Mouse (Mus musculus): Measurements from ENCODE around the gene Ppif. TPM values are rescaled to one million over a fixed set of nuclear protein-coding genes. Genes with fewer than 3 reads are reported as not detected.

The Ppif gene
- polyA plus RNA-seq, 1 experiment from 2014 or later: 66.1 TPM

- ATAC-seq (ENCODE audit: low FRiP score, low TSS enrichment): no peak
- Histone ChIP-seq H3K27me3 (ENCODE audit: control insufficient read depth, insufficient read depth, low read length) (no peaks in the 10 kb centered on the region), H3K9me3 (ENCODE audit: control insufficient read depth, low read length) (no peaks in the 10 kb centered on the region), H3K4me1 (replicated peaks; ENCODE audit: control insufficient read depth, insufficient read depth) (no peaks in the 10 kb centered on the region), H3K9ac (ENCODE audit: low read length) (no peak overlapping the region), H3K4me2 (replicated peaks; ENCODE audit: low read depth) (peak overlapping the region; percentile 98; the same call in 1 of the 2 replicates), H3K27ac (replicated peaks) (no peak overlapping the region), H3K4me3 (ENCODE audit: low read depth, low read length) (no peak overlapping the region), H3K36me3 (ENCODE audit: control insufficient read depth, insufficient read depth, low read length) (peaks cover 14% of the 10 kb centered on the region)
- DNase-seq (ENCODE audit: low spot score): no peak
- WGBS: 59% methylated on average over 2 of the region's 2 CpGs
- TF ChIP-seq CTCF (IDR thresholded peaks at IDR 0.05; ENCODE audit: low read depth) (no peak), EP300 (optimal IDR thresholded peaks at IDR 0.05) (no peak)
Measured at GRCm38 (mm10) chr14:25696356-25696755, 2.4 kb downstream of the Ppif start.

- TF ChIP-seq EP300 (optimal IDR thresholded peaks at IDR 0.05) (no peak), CTCF (IDR thresholded peaks at IDR 0.05; ENCODE audit: low read depth) (peak; percentile 90)
- H3K4me3 ChIP-seq (ENCODE audit: low read depth, low read length): no peak overlapping the region
- peak; percentile 22; the same call in 1 of the 2 replicates for ATAC-seq (ENCODE audit: low FRiP score, low TSS enrichment)
Measured at GRCm38 (mm10) chr14:25701986-25702385, 8.0 kb downstream of the Ppif start.

GRCm38 (mm10) chr14:25707691-25708181 is 13.8 kb downstream of the Ppif start:
- no peak overlapping the region for H3K4me2 ChIP-seq (replicated peaks; ENCODE audit: low read depth)
- TF ChIP-seq EP300 (optimal IDR thresholded peaks at IDR 0.05) (no peak), CTCF (IDR thresholded peaks at IDR 0.05; ENCODE audit: low read depth) (peak; percentile 98)
- peak; percentile 18; the same call in 1 of the 2 replicates for ATAC-seq (ENCODE audit: low FRiP score, low TSS enrichment)
- H3K9me3 ChIP-seq (ENCODE audit: control insufficient read depth, low read length): no peaks in the 10 kb centered on the region
- H3K36me3 ChIP-seq (ENCODE audit: control insufficient read depth, insufficient read depth, low read length): no peaks in the 10 kb centered on the region
- no peak overlapping the region for H3K4me3 ChIP-seq (ENCODE audit: low read depth, low read length)
- H3K4me1 ChIP-seq (replicated peaks; ENCODE audit: control insufficient read depth, insufficient read depth): peaks cover 12% of the 10 kb centered on the region
- no peaks in the 10 kb centered on the region for H3K27me3 ChIP-seq (ENCODE audit: control insufficient read depth, insufficient read depth, low read length)
- H3K27ac ChIP-seq (replicated peaks): peak overlapping the region; percentile 87
- WGBS: 51% methylated on average over 5 of the region's 5 CpGs
- no peak overlapping the region for H3K9ac ChIP-seq (ENCODE audit: low read length)
- peak; percentile 66 for DNase-seq (ENCODE audit: low spot score)

More at GRCm38 (mm10) chr14:25701986-25702385, 8.0 kb downstream of the Ppif start:
- Histone ChIP-seq H3K9me3 (ENCODE audit: control insufficient read depth, low read length) (no peaks in the 10 kb centered on the region), H3K9ac (ENCODE audit: low read length) (no peak overlapping the region), H3K4me2 (replicated peaks; ENCODE audit: low read depth) (no peak overlapping the region), H3K4me1 (replicated peaks; ENCODE audit: control insufficient read depth, insufficient read depth) (no peaks in the 10 kb centered on the region), H3K27ac (replicated peaks) (no peak overlapping the region), H3K27me3 (ENCODE audit: control insufficient read depth, insufficient read depth, low read length) (no peaks in the 10 kb centered on the region), H3K36me3 (ENCODE audit: control insufficient read depth, insufficient read depth, low read length) (peaks cover 14% of the 10 kb centered on the region)
- peak; percentile 36 for DNase-seq (ENCODE audit: low spot score)

GRCm38 (mm10) chr14:25708451-25708850 is 14.5 kb downstream of the Ppif start:
- no peaks in the 10 kb centered on the region for H3K9me3 ChIP-seq (ENCODE audit: control insufficient read depth, low read length)
- peak; percentile 11; the same call in 1 of the 2 replicates for ATAC-seq (ENCODE audit: low FRiP score, low TSS enrichment)
- TF ChIP-seq EP300 (optimal IDR thresholded peaks at IDR 0.05) (no peak), CTCF (IDR thresholded peaks at IDR 0.05; ENCODE audit: low read depth) (no peak)
- H3K27ac ChIP-seq (replicated peaks): peak overlapping the region; percentile 87
- DNase-seq (ENCODE audit: low spot score): no peak
- peak overlapping the region; percentile 8; the same call in 1 of the 2 replicates for H3K9ac ChIP-seq (ENCODE audit: low read length)
- no peak overlapping the region for H3K4me2 ChIP-seq (replicated peaks; ENCODE audit: low read depth)
- no peaks in the 10 kb centered on the region for H3K36me3 ChIP-seq (ENCODE audit: control insufficient read depth, insufficient read depth, low read length)
- peaks cover 12% of the 10 kb centered on the region for H3K4me1 ChIP-seq (replicated peaks; ENCODE audit: control insufficient read depth, insufficient read depth)
- no peaks in the 10 kb centered on the region for H3K27me3 ChIP-seq (ENCODE audit: control insufficient read depth, insufficient read depth, low read length)
- H3K4me3 ChIP-seq (ENCODE audit: low read depth, low read length): no peak overlapping the region
- WGBS: 50% methylated on average over 4 of the region's 4 CpGs

- H3K4me1 ChIP-seq (replicated peaks; ENCODE audit: control insufficient read depth, insufficient read depth): peaks cover 12% of the 10 kb centered on the region
- no peak overlapping the region for H3K4me2 ChIP-seq (replicated peaks; ENCODE audit: low read depth)
- peak overlapping the region; percentile 8; the same call in 1 of the 2 replicates for H3K9ac ChIP-seq (ENCODE audit: low read length)
- no peak overlapping the region for H3K4me3 ChIP-seq (ENCODE audit: low read depth, low read length)
- no peaks in the 10 kb centered on the region for H3K27me3 ChIP-seq (ENCODE audit: control insufficient read depth, insufficient read depth, low read length)
- H3K9me3 ChIP-seq (ENCODE audit: control insufficient read depth, low read length): no peaks in the 10 kb centered on the region
- 86% methylated on average over 2 of the region's 2 CpGs for WGBS
- TF ChIP-seq CTCF (IDR thresholded peaks at IDR 0.05; ENCODE audit: low read depth) (no peak), EP300 (optimal IDR thresholded peaks at IDR 0.05) (no peak)
- DNase-seq (ENCODE audit: low spot score) (no peak), ATAC-seq (ENCODE audit: low FRiP score, low TSS enrichment) (0 out of 2 replicates have a peak, but pooled peaks have one; percentile 1)
- no peaks in the 10 kb centered on the region for H3K36me3 ChIP-seq (ENCODE audit: control insufficient read depth, insufficient read depth, low read length)
- H3K27ac ChIP-seq (replicated peaks): peak overlapping the region; percentile 87
Measured at GRCm38 (mm10) chr14:25708917-25709316, 15.0 kb downstream of the Ppif start.

- peak; percentile 1; the same call in 1 of the 2 replicates for ATAC-seq (ENCODE audit: low FRiP score, low TSS enrichment)
- no peak overlapping the region for H3K4me2 ChIP-seq (replicated peaks; ENCODE audit: low read depth)
- H3K9ac ChIP-seq (ENCODE audit: low read length): no peak overlapping the region
- no peaks in the 10 kb centered on the region; the same call in 1 of the 2 replicates for H3K36me3 ChIP-seq (ENCODE audit: control insufficient read depth, insufficient read depth, low read length)
- H3K9me3 ChIP-seq (ENCODE audit: control insufficient read depth, low read length): no peaks in the 10 kb centered on the region
- 31% methylated on average over 4 of the region's 4 CpGs for WGBS
- H3K27me3 ChIP-seq (ENCODE audit: control insufficient read depth, insufficient read depth, low read length): no peaks in the 10 kb centered on the region
- no peak for TF ChIP-seq CTCF (IDR thresholded peaks at IDR 0.05; ENCODE audit: low read depth)
- no peak for TF ChIP-seq EP300 (optimal IDR thresholded peaks at IDR 0.05)
- peak overlapping the region; percentile 87 for H3K27ac ChIP-seq (replicated peaks)
- DNase-seq (ENCODE audit: low spot score): peak; percentile 47
- no peak overlapping the region for H3K4me3 ChIP-seq (ENCODE audit: low read depth, low read length)
- peaks cover 12% of the 10 kb centered on the region for H3K4me1 ChIP-seq (replicated peaks; ENCODE audit: control insufficient read depth, insufficient read depth)
Measured at GRCm38 (mm10) chr14:25710073-25710472, 16.1 kb downstream of the Ppif start.
